Mouse (Mus musculus): ENCODE data around the gene Slc16a11.

Slc16a11 gene

DNA sequence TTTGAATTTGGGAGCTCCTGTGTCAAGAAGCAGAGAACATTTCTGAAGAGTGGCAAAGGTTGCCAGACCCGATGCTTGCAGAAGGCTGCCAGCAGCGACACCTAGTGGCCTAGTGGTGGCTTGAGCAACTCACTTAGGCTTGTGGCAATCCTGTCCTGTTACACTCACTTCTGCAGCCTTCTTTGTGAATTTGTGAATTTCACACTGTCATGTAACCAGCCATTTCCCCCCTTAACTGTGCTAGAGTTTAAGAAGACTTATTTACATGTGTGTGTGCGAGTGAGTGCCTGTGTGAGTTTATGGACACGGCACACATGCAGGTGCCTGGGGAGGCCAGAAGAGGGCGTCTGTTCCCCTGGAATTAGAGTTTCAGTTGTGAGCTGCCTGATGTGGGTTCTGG is 10.9 kb upstream of the Slc16a11 start:
- peak; percentile 72 for DNase-seq

DNA sequence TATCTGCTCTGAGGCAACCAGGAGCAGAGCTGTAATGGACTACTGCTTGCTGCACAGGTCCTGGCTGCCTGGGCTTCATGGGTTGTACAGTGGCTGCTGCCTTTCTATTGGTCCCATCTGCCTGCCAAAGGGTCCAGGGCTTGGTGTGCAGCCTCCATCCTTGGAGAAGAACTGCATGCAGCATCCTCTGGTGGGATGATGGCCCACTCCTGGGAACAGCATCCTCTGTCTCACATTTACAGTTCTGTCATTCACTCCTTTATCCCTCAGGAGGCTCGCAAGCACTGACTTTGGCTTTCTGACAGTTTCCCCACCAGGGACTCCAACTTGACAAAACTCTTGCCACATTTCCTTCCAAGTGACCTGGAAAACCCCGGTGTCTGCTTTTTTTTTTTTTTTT is 5.8 kb upstream of the Slc16a11 start:
- no peak for DNase-seq

DNA sequence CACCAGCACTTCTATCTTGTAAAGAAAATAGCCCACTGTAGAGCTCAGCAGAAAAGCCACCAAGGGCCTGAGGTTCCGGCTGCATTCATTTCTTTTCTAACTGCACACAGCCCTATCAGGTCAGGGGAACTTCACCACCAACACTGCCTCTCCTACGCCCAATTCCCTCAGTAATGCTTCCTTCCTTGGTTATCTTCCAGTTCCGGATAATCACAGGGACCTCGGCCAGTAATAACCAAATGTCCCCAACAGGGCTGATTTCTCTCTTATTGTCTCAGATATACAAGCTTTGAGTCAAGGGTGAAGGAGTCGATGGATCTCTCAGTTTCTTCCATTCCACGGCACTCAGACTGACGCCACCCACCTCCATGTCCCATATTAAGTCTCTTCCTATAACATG is 5.3 kb upstream of the Slc16a11 start:
- no peak for DNase-seq

DNA sequence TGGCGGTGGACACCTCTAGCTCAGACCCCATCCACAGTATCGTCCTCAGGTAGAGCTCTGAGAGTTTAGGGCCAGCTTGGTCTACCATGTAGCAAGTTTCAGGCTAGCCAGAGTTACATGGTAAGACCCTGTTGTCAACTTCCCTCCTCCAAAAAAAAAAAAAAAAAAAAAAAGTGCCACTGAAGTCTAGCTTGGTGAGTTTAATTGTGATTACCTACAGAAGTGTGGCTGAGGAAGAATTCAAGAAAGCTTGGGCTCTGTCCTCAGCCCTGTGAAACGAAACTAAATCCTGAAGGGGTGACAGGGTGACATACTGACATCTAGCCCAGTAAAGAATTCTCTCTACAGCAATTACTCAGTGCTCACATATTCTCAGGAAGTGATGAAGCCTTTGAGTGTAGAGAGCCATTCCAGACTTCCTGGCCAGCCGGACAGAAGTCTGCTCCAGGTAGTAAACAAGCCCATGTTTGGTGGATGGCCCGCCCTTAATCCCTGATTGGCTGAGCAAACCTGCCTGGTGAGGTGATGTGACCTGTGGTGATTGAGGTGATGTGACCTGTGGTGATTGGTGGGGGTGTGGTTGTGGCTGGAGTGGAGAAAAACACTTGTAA is 3.7 kb upstream of the Slc16a11 start:
- no peak for DNase-seq

DNA sequence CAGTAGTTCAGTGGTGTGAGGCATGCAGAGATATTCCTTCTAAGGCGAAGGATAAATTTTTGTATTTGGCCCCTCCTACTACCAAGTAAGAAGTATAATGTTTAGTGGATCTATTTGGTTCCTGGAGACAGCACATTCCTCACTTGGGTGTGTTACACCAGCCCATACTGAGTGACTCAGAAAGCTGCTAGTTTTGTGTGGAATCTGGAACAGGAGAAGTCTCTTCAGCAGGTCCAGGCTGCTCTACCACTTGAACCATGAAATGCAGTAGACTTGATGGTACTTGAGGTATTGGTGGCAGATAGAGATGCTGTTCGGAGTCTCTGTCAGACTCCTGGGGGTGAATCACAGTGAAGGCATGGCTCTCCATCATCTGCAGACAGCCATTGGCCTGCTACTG is 1.9 kb upstream of the Slc16a11 start:
- DNase-seq = no peak

DNA sequence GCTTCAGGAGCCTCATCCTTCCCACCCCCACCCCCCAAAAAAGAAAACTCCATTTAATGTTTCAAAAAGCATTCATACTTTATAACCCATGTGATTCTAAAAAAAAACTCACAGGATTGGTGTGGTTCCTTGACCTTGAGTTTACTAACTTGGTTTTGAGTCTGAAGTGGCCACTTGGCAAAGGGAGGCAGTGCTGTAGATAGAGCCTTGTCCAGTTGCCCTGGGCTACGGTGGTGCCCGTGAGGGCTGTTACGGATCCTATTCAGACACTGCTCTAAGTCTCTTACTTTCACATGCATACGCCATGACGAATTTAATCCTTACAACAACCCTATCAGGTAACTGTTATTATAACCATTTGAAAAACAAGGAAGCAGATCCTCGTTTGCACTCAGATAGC is 580 bp upstream of the Slc16a11 start:
- DNase-seq = no peak

DNA sequence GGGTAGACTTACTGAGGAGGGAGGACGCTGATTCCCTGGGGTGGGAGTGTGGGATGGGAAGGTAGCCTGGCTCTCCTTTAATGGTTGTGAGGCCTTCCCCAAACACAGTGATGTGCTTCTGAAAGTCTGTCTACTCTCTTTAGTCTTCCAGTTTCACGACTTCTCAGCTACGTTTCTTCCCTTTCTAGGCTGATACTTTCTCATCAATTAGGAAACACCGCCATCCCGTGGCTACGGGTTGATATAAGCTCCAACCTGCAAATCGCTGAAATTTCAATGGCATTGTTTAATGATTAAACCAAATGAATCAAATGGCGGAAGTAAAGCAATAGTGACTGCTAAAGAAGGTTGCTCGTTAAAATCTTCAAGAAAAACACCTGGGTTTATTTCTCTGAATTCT is 344 bp downstream of the Slc16a11 start:
- DNase-seq = peak; percentile 77

DNA sequence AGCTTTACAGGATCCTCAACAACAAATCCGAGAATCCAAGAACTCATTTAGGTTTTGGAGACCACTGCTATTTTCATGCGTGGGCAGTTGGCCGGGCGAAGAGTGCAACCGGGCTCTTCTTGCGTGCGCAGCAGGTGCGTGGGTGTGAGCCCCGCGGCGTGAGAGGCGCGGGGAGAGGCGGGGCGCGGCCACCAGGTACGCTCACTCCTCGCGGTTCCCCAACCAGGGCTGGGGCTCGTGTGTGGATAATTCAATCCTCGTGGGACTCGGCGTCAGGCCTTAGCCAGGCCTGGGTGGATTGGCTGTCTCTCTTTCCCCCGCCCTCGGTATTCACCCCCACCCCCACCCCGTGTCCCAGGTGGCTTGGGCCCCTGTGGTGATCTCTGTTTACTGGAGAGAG is 1.2 kb downstream of the Slc16a11 start:
- DNase-seq = peak; percentile 91

DNA sequence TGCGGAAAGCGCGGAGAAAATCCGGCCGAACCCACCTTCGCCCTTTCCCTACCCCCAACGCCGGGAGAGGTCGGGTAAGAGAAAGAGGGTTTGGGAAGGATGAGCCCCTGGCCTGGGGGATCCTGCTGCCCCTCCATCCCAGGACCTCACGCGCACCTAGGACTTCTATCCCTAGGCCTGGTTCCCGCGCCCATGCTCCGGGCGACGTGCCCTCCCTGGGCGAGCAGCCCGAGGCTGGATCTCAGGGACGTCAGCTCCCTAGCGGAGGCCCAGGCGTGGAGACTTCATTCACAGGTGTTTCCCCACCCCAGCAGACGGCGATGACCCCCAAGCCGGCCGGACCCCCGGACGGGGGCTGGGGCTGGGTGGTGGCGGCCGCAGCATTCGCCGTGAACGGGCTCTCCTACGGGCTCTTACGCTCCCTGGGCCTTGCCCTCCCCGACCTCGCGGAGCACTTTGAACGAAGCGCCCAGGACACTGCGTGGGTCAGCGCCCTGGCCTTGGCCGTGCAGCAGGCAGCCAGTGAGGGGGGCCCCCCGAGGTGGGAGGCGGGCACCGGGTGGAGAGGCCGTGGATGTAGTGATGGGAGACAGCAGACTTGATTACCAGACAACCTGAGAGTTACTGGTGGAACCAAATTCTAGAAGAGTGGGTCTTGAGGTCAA is 1.8 kb downstream of the Slc16a11 start:
- DNase-seq = peak; percentile 82

DNA sequence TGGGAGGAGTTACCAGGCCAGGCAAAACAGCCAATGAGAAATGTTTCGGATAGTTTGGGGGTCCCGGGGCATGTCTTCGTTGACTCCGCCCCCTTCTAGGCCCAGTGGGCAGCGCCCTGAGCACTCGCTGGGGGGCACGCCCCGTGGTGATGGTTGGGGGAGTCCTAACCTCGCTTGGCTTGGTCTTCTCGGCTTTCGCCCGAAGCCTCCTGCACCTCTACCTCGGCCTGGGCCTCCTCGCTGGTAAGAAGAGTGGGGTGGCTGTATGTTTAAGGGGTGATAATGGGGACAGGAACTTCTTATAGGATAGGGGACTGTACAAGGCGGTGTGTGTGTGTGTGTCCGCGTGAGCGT is 2.3 kb downstream of the Slc16a11 start:
- DNase-seq = no peak

DNA sequence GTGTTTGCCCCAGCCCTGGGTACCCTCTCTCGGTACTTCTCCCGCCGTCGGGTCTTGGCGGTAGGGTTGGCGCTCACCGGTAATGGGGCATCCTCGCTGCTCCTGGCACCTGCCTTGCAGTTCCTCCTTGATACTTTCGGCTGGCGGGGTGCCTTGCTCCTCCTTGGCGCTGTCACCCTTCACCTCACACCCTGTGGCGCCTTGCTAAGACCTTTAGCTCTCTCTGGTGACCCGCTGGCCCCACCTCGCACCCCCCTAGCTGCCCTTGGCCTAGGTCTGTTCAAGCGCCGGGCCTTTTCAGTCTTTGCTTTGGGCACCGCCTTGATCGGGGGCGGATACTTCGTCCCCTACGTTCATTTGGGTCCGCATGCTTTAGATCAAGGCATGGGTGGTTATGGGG is 2.7 kb downstream of the Slc16a11 start:
- peak; percentile 80 for DNase-seq

DNA sequence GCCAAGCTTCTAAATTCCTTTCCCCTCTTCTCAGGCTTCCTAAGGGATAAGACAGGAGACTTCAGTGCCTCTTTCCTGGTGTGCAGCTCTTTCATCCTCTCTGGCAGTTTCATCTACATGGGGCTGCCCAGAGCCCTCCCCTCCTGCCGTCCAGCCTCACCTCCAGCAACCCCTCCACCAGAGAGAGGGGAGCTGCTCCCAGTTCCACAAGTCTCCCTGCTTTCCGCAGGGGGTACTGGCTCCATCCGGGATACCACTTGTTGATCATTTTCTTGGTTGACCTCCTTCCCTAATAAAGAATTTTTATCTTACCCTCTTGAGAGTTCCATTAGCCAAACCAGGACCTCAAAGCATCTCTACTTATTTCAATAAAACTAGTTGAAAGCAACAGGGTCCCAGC is 3.6 kb downstream of the Slc16a11 start:
- peak; percentile 62 for DNase-seq

DNA sequence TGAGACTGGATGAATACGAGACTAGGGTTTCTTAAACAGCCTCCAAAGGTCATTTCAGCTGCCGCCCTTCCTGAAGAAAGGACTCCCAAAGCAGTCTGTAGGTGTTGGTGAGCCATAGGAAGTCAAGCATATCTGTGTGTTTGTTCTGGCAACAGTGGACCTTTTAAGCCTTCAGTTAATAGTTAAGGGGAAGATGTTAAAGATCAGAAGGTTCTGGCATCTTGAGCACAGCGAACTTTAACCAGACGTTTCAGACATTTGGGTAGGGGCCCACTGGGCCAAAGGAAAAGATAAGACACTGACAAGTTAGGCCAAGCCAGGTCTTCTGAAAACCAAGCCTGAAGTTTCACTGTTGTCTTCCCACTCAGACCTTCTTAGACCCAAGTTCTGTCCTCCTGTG is 5.5 kb downstream of the Slc16a11 start:
- DNase-seq = no peak

DNA sequence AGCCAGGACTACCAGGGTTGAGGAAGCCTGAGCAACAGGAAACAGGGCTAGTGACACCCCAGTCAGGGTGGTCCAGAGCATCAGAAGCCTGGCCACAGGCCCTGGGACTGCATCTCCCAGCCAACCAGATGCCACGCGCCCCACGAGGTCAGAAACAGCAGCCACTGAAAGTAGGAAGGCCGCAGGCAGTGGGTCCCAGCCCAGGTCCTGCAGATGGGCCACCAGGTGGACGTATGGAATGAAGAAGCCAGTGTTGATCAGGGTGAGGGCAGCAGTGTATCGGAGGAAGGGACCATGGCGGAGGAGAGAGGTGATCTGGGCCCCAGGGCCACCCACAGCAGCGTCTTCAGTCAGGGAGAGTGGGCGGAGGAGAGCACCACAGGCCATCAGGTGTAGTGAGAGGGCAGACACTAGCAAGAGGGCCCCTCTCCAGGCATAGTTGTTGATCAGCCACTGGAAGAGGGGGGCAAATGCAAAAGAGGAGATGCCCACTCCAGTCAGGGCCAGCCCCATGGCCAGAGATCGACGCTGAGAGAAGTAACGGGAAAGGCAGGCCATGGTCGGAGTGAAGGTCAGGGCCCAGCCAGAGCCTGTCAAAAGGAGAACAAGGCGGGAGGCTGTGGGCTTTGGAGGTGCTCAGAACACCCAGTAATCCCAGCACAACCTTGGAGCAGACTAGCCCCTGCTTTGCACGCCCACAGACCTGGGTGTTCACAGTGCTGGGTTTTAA is 6.4 kb downstream of the Slc16a11 start:
- DNase-seq = peak; percentile 62

DNA sequence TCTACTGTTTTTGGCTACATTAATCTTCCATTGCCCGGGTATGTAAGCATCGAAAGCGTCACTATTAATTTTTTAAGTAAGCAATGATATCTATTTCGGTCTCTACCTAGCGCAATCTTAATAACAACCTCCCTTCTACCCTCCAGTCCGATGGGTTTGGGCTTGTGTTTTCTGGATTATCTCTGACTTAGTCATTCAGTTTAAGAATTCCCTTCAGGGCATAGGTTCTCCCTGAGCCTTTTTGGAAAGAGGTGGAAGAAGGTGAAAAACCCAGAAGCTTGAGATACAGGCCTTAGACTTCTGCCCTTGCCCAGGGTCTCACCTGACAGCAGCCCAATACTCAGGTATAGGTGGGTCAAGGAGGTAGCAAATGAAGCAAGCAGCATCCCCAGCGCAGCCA is 7.3 kb downstream of the Slc16a11 start:
- no peak for DNase-seq

DNA sequence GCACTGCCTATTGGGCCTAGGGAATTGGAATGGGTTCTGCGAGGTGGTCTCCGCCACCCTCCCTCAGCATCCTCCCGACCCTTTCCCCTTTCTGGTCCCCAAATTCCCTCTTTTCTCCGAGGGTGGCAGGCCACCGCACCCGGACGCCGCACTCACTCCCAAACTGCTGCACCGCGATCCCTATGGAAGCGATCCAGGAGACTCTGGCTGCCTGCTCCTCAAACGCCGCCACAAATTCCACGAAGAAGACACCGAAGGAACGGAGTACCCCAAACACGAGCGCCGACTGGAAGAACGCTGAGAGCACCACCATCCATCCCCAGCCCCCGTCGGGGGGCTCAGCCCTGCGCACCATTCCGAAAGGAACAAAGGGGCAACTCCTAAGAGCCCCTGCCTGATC is 7.8 kb downstream of the Slc16a11 start:
- DNase-seq = no peak

DNA sequence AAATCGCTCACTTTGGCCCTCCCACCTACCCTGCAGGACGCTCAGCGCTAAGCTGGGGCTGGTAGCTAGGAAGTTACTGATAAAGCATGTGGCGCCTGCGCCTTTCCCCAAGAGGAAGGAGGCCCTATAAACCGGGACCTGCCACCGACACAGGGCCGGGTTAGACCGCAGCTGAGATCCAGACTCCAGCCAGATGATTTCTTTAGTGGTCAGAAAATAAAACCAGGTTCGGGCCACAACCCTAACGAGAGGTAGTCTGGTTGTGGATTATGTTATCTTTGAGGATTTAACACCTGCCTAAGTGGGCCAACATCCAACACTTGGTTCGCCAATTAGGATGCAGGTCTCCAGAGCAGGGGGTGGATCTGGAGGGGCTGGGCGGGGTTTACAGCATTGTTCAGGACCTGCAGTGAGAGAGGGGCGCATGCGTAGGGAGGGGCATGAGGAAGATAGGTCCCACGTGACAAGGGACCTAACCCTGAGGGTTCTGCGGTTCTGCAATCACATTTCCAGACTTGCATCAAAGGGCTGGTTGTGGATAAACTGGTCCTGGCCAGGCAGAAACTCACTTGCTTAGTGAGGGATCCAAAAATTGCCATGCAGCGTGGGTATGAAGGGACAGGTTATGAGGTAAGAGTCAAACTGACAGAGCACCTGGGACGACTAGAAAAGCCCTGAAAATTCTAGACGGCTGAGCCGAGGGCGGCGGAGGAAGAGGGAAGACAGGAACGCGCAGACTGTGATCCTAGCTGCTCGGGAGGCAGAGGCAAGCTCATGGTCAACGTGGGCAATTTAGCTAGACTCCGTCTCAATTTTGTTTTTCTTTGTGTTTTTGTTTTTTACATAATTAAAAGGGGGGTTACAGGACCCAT is 8.4 kb downstream of the Slc16a11 start, which contains the start of gene Slc16a13:
Slc16a13 (minus strand) TSS at position 334 of the 872 bp plus-strand sequence.
- peak; percentile 99 for DNase-seq

DNA sequence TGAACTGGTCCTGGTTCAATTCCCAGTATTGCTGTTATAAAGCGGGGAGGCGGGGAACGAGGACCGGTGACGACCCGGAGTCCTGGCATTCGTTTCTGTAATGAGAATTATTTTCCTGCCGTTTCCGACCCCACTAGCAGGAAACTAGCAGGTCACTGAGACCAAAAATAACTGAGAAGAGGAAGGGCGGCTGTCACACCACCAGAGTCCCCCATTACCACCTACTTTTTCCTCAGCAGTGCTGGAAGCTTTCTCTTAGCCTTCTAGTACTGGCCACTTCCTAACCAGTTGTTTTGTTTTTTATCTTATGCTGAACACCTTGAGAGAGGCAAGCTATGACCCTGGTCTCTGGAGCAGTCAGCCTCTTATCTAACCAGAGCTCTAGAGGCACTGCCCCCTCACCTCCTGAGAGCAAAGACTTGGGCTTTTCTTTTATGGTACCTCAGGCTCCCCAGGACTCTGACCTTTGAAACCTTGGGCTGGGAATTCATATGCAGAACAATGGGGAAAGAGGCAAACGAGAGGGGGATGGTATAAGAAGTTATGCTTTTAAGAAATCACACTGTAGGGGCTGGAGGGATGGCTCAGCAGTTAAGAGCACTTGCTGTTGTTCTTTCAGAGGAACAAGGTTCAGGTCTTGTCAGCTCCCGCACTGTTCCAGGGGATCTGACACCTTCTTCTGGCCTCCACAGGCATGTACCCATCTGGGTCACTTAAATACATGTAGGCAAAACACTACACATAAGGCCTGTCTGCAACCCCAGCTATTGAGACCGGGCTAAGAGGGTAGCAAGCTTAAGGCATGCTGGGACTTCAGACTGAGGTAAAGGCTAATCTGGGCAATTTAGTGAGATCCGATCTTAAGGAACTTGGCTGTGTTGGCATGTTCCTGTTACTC is 9.3 kb downstream of the Slc16a11 start:
- DNase-seq = peak; percentile 60

DNA sequence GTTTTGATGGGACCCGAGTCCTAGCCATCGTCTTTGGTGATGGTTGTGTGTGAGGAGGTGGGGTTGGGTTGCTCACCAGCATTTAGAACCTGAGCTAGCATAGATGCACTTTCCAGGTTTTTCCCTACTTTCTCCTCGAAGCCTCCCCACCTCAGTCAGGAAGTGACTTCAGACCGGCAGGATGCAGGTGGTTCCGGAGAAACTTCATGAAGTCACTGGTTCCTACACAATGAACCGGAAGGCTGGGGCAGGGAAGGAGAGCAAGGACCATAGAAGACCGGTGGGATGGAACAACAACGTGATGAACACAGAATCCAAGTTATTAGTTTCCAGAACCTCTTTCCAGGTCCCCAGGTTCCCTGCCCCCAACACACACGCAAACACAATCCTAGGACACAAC is 11.2 kb downstream of the Slc16a11 start:
- no peak for DNase-seq

DNA sequence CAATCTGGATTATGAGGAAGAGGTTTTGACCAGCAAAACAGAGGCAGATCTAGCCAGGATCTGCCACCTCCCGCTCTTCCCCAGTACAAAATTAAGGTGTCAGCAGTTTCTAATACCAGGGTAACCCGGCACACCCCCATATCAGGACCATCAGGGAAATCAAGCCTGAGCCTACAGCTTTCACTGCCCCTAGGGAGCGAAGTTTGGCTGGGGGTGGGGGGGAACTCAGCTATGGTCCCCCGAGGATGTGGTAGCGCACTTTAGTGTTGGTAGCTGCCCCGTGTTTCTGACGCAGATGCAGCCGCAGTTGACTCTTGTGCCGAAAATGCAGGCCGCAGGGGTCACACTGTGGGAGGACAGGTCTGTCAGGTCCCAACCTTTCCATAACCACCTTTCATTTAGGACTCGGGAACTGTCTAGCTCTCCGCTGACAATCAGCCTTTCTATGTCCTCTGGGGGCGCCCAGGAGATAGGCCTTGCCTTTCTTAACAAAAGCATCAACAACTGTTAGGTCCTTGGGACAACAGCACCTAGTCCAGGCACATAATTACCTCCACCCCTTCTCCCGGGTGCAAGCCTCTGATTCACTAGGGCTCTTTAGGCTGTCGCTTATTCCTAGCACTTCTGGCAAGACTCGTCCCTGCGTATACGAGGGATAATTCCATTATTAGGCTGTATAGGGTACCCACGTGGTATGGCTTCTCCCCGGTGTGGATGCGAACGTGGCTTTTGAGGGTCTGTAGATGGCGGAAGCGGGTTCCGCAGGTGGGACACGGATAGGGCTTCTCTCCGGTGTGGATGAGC is 13.4 kb downstream of the Slc16a11 start:
- peak; percentile 52 for DNase-seq

DNA sequence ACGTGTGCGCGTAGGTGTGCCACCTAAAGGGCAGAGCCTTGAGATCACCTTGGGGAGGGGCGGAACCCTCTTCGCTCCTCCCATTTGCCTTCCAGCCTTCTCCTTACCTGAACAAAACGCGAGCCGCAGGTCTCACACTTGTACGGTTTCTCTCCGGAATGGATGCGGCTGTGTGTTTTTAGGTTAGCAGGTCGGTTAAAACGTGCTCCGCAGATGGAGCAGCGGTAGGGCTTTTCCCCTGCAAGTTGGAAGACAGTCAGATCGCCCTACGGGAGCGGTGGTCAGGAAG is 14.0 kb downstream of the Slc16a11 start:
- DNase-seq = peak; percentile 51

DNA sequence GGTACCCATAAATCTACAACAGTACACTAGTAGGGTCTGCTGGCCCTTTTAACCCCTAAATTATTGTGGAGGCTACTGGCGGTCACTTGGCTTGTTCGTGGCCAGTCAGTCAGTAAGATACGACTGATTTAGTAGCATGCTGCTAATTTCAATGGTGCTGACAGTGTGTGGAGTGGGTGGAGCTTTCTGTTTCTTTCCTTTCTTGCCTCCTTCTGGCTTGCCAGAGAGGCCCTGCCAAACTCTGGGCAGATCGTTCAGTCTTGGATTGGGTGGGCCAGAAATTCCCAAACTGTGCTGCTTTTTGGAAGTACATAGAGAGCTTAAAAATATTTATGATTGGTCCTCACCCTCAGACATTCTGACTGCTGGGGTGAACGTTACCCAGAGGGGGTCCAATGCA is 14.6 kb downstream of the Slc16a11 start:
- DNase-seq = peak; percentile 41
